Mouse (Mus musculus): ENCODE data around the gene Pik3r1.

DNA sequence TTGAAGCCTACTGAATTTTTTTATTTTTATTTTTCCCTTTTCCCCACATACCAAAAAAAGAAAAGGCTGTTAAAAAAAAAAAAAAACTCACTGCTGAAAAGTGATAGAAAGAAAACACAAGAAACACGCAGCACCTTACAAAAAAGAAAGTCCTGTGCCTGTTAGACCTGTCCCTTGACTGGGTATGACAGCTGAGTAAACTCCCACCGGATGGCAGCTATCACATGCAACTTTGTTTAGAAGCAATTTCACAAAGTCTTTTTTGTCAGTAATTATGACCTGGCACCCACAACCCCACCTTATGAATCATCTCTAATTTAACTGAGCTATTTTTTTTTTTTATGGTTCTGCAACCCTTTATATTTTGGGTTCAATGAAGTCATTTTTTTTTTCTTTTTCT, 12.8 kb downstream of the Pik3r1 start:
- no peak for TF ChIP-seq POLR2A (IDR thresholded peaks at IDR 0.05; ENCODE audit: insufficient read depth, low read depth, low read length)
- TF ChIP-seq CTCF (IDR thresholded peaks at IDR 0.05): no peak
- no peak for TF ChIP-seq EP300 (IDR thresholded peaks at IDR 0.05; ENCODE audit: insufficient read depth, low read depth, low read length)

Measured in heart, adult 2 months (tissue).